Mouse (Mus musculus) lung, embryonic 15.5 days (tissue): ENCODE measurements around the gene Clint1. TPM values are rescaled to one million over a fixed set of nuclear protein-coding genes. Genes with fewer than 3 reads are reported as not detected.

Source experiments
- ATAC-seq: fragments of 200-750 bp; cut with Nextera tagmentation; 2 replicates; pipeline ENCODE4 v1.8.0; 2017; ENCODE audit warnings: moderate number of reproducible peaks, borderline replicate concordance; ENCODE audit not compliant: low FRiP score, low TSS enrichment; ENCODE audit errors: extremely low read depth
- H3K27ac ChIP-seq: fragments of 300-500 bp; sonication (generic); 2 replicates; pipeline ENCODE4 v1.5.1; 2015; ENCODE audit warnings: moderate library complexity, mild to moderate bottlenecking, inconsistent platforms
- H3K27me3 ChIP-seq: fragments of 300-500 bp; sonication (generic); 2 replicates; pipeline ENCODE4 v1.6.1; 2015; ENCODE audit warnings: inconsistent platforms
- H3K36me3 ChIP-seq: fragments of 300-500 bp; sonication (generic); 2 replicates; pipeline ENCODE4 v1.6.1; 2015; ENCODE audit warnings: inconsistent platforms
- H3K4me1 ChIP-seq: fragments of 300-500 bp; sonication (generic); 2 replicates; pipeline ENCODE4 v1.6.1; 2015; ENCODE audit warnings: inconsistent platforms
- H3K4me2 ChIP-seq: fragments of 300-500 bp; sonication (generic); 2 replicates; pipeline ENCODE4 v1.6.1; 2015; ENCODE audit warnings: inconsistent platforms, mild to moderate bottlenecking, moderate library complexity
- H3K4me3 ChIP-seq: fragments of 300-500 bp; sonication (generic); 2 replicates; pipeline ENCODE4 v1.5.1; 2015; ENCODE audit warnings: mild to moderate bottlenecking, inconsistent platforms
- H3K9ac ChIP-seq: fragments of 300-500 bp; sonication (generic); 2 replicates; pipeline ENCODE4 v1.6.1; 2015; ENCODE audit warnings: inconsistent platforms
- H3K9me3 ChIP-seq: fragments of 300-500 bp; sonication (generic); 2 replicates; pipeline ENCODE4 v1.6.1; 2016; ENCODE audit warnings: inconsistent platforms
- WGBS: fragments of 180-500 bp; shearing (Covaris S2); methylation state at CpG from one replicate; pipeline ENCODE4 v1.1.7; 2015; 5-methylcytosine and 5-hydroxymethylcytosine counted together
- polyA plus RNA-seq: library from polyadenylated mRNA; unstranded; fragments of >200 nt; fragmentation: Nextera tagmentation; extraction: Ambion mirVana; gene quantifications from 2 replicates; pipeline ENCODE4 v1.2.1, GENCODE M21; 2015

The Clint1 gene
- polyA plus RNA-seq, 1 experiment from 2014 or later, result 76.4 TPM

- Histone ChIP-seq H3K4me2 (no peak overlapping the region), H3K36me3 (no peaks in the 10 kb centered on the region), H3K4me3 (no peak overlapping the region), H3K4me1 (peaks cover 12% of the 10 kb centered on the region), H3K27me3 (no peaks in the 10 kb centered on the region), H3K9ac (no peak overlapping the region), H3K27ac (no peak overlapping the region), H3K9me3 (no peaks in the 10 kb centered on the region)
- 72% methylated on average over 4 of the region's 4 CpGs for WGBS
- ATAC-seq, result no peak
Measured at GRCm38 (mm10) chr11:45849203-45849602, 2.6 kb upstream of the Clint1 start.

DNA sequence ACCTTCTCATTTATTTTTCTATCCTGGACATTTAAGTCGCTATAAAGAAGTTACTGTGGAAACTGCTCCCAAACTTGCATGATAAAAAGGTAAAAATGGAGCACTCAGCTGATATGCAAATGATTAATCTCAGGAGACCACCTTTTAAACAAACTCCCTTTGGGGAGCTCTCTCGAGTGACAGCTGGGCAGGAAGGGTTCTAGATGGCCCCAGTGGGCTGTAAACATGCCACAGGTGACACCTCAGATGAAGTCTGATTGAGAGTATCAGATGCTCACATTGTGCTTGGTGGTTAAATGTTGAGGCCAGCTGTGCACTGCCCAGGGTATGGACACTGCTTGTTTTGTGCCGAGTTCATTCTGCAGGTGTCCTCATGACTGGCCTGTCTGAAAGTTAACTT is 2.0 kb upstream of the Clint1 start:
- WGBS, result 32% methylated on average over 3 of the region's 3 CpGs

GRCm38 (mm10) chr11:45850317-45850716 is 1.5 kb upstream of the Clint1 start:
- 26% methylated on average over 3 of the region's 3 CpGs for WGBS
- ATAC-seq, result no peak
- H3K9me3 ChIP-seq, result no peaks in the 10 kb centered on the region
- H3K27me3 ChIP-seq, result no peaks in the 10 kb centered on the region
- H3K27ac ChIP-seq, result no peak overlapping the region
- no peak overlapping the region for H3K4me2 ChIP-seq
- peaks cover 24% of the 10 kb centered on the region for H3K4me1 ChIP-seq
- H3K4me3 ChIP-seq, result no peak overlapping the region
- H3K36me3 ChIP-seq, result no peaks in the 10 kb centered on the region
- no peak overlapping the region for H3K9ac ChIP-seq

More for the DNA sequence above, 2.0 kb upstream of the Clint1 start:
- Histone ChIP-seq H3K36me3 (no peaks in the 10 kb centered on the region), H3K27ac (no peak overlapping the region), H3K27me3 (no peaks in the 10 kb centered on the region), H3K4me2 (no peak overlapping the region), H3K4me3 (no peak overlapping the region), H3K9ac (no peak overlapping the region), H3K4me1 (peaks cover 19% of the 10 kb centered on the region), H3K9me3 (no peaks in the 10 kb centered on the region)
- ATAC-seq, result no peak

DNA sequence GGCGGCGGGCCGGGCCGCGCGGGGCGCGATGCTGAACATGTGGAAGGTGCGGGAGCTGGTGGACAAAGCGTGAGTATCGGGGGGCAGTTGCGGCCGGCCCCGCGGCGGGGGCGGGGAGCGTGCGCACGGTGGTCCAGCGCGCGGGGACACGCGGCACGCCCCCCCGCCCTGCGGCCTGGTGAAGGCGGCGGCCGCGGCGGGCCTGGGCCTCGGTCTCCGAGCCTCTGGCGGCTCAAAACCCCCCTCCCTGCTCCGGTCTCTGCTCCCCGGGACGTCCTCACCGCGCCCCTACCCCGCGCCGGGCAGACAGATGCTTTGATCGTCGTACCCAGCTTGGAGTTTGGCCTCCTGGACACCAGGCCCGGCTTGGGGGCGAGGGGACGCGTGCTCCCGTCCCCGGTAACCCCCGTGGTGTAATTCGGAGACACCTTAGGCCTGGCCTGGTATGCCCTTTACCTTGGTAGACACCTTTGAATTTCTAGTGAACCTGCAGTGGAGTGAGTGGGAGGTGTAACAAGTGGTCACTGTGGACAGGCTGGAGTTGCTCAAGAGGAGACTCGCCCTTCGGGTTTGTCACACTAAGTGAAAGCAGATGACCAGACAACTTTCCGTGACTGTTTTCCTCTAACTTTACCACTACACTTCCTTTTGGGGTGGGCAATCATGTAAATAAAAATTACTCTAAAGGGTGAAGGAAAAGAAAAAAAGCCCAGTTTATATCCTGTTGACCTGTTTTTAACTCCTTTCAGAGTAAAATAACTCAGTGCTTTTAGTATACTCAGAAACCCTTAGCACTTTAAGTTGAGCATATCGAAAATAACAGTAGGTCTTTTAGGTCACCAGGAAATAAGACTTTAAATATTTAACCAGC is 508 bp downstream of the Clint1 start:
- peak; percentile 77 for ATAC-seq
- H3K4me2 ChIP-seq, result peak overlapping the region; percentile 55
- H3K27me3 ChIP-seq, result no peaks in the 10 kb centered on the region

DNA sequence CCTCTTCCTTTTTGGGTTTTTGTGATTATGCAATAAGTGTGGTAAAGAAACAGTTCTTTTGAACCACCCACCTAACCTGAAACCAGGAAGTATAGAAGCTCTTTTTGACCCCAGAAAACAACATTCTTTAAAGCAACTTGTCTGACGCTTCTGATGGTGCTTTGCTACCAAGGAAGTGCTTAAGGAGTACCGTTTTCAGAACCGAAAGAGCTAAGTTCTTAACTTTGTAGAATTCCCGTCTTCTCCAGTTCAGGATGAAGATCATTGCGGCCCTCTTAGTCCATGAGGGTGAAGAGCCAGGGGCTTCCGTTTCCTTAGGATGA is 1.1 kb downstream of the Clint1 start:
- Histone ChIP-seq H3K4me3 (peak overlapping the region; percentile 77), H3K4me2 (peak overlapping the region; percentile 55), H3K9ac (peak overlapping the region; percentile 77), H3K27me3 (no peaks in the 10 kb centered on the region), H3K9me3 (no peaks in the 10 kb centered on the region), H3K36me3 (no peaks in the 10 kb centered on the region), H3K4me1 (peaks cover 36% of the 10 kb centered on the region), H3K27ac (peak overlapping the region; percentile 42)
- 26% methylated on average over 6 of the region's 6 CpGs for WGBS
- no peak for ATAC-seq

More for the DNA sequence above, 508 bp downstream of the Clint1 start:
- peak overlapping the region; percentile 77 for H3K4me3 ChIP-seq
- peak overlapping the region; percentile 77 for H3K9ac ChIP-seq
- under 1% methylated on average over 35 of the region's 58 CpGs for WGBS
- H3K27ac ChIP-seq, result peak overlapping the region; percentile 80
- peaks cover 36% of the 10 kb centered on the region for H3K4me1 ChIP-seq
- no peaks in the 10 kb centered on the region for H3K36me3 ChIP-seq
- H3K9me3 ChIP-seq, result no peaks in the 10 kb centered on the region

- no peak overlapping the region for H3K27ac ChIP-seq
- H3K4me1 ChIP-seq, result peaks cover 36% of the 10 kb centered on the region
- 73% methylated on average over 2 of the region's 2 CpGs for WGBS
- H3K4me3 ChIP-seq, result no peak overlapping the region
- peaks cover 3% of the 10 kb centered on the region; the same call in 1 of the 2 replicates for H3K36me3 ChIP-seq
- H3K27me3 ChIP-seq, result no peaks in the 10 kb centered on the region
- no peaks in the 10 kb centered on the region for H3K9me3 ChIP-seq
- ATAC-seq, result no peak
- peak overlapping the region; percentile 55; the same call in 1 of the 2 replicates for H3K4me2 ChIP-seq
- H3K9ac ChIP-seq, result no peak overlapping the region
Measured at GRCm38 (mm10) chr11:45853916-45854315, 2.1 kb downstream of the Clint1 start.

DNA sequence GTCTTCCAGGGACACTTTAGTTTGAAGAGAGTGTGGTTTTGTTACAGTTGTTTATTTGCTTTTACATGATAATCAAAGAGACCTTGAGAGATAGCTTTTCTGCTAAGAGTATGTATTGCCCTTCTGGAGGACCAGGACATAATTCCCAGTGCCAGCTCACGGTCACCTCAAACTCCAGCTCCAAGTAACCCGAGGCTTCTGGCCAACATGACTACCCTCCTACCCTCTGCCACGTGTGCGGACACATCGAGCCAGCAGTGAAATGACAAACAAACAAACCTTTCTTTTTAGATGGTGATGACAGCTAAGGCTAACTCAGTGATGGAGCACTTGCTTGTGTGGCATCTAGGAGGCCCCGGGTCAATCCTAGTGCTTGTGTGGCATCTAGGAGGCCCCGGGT is 2.5 kb downstream of the Clint1 start:
- H3K27ac ChIP-seq, result no peak overlapping the region
- WGBS, result 28% methylated on average over 7 of the region's 7 CpGs
- no peak for ATAC-seq
- H3K4me3 ChIP-seq, result no peak overlapping the region
- peaks cover 36% of the 10 kb centered on the region for H3K4me1 ChIP-seq
- no peaks in the 10 kb centered on the region for H3K9me3 ChIP-seq
- peak overlapping the region; percentile 3; the same call in 1 of the 2 replicates for H3K4me2 ChIP-seq
- H3K27me3 ChIP-seq, result no peaks in the 10 kb centered on the region
- peaks cover 3% of the 10 kb centered on the region; the same call in 1 of the 2 replicates for H3K36me3 ChIP-seq
- no peak overlapping the region for H3K9ac ChIP-seq

- 23% methylated on average over 7 of the region's 7 CpGs for WGBS
- Histone ChIP-seq H3K9ac (no peak overlapping the region), H3K4me1 (peaks cover 36% of the 10 kb centered on the region), H3K27me3 (no peaks in the 10 kb centered on the region), H3K9me3 (no peaks in the 10 kb centered on the region), H3K4me2 (no peak overlapping the region), H3K36me3 (peaks cover 3% of the 10 kb centered on the region; the same call in 1 of the 2 replicates), H3K4me3 (no peak overlapping the region), H3K27ac (no peak overlapping the region)
- no peak for ATAC-seq
Measured at GRCm38 (mm10) chr11:45855407-45856148, 3.7 kb downstream of the Clint1 start.

DNA sequence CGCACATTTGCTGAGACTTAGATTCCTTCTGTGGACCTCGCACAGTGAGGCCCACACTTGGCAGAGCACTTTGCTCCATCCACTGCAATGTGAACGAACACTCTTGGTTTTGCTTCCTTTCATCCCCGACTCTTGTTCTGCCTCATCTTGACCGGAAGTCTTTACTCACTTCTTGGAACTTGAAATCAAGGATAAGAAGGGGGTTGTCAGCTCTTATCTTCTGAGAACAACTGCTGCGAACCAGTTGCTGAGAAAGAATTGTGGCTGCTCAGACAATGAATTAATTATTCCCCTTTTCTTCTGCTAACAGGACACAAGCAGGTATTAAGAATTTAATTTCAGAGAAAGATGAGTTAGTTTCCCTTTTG is 4.3 kb downstream of the Clint1 start:
- Histone ChIP-seq H3K4me3 (no peak overlapping the region), H3K9ac (no peak overlapping the region), H3K27ac (no peak overlapping the region), H3K9me3 (no peaks in the 10 kb centered on the region), H3K27me3 (no peaks in the 10 kb centered on the region), H3K36me3 (peaks cover 3% of the 10 kb centered on the region; the same call in 1 of the 2 replicates), H3K4me2 (no peak overlapping the region), H3K4me1 (peaks cover 36% of the 10 kb centered on the region)
- no peak for ATAC-seq
- WGBS, result 39% methylated on average over 6 of the region's 6 CpGs

DNA sequence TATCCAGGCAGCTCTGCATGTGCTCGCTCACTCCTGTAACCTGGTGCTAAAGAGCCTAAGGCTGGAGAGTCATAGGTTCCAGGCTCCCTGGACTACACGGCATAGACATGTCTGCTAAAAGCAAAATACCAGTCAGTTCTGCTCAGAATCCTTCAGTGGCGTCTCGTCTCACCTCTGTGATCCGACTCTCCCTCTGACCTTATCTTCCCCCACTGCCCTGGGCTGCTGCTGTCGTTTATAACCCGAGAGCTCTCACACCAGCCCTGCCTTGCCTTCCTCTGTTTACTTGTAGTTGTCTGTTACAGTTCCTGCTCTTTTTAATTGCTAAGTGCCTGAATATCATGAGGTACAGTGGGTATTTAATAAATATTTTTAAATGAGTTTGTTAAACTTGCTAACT is 9.5 kb downstream of the Clint1 start:
- Histone ChIP-seq H3K27me3 (no peaks in the 10 kb centered on the region), H3K4me1 (0 out of 2 replicates have a peak, but pooled peaks cover 2% of the 10 kb centered on the region), H3K9me3 (no peaks in the 10 kb centered on the region), H3K9ac (no peak overlapping the region), H3K4me3 (no peak overlapping the region), H3K4me2 (no peak overlapping the region), H3K27ac (no peak overlapping the region), H3K36me3 (peaks cover 3% of the 10 kb centered on the region; the same call in 1 of the 2 replicates)
- no peak for ATAC-seq
- 35% methylated on average over 7 of the region's 7 CpGs for WGBS

DNA sequence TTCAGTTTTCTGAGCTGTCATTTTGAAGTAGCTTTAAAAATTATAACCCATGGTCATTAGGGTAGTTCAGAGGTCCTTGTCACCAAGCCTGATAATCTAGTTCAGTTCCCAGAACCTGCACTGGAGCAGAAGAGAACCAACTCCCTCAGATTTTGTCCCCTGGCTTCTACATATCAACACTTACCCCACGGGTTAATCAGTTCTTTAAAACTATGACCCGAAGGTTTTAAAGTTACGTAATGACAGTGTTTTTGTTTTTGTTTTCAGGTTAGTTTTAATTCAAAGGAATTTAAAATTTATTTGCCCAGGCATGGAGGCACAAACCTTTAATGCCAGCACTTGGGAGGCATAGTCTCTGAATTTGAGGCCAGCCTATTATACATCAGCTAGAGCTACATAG is 12.6 kb downstream of the Clint1 start:
- no peak for ATAC-seq
- H3K27ac ChIP-seq, result no peak overlapping the region

DNA sequence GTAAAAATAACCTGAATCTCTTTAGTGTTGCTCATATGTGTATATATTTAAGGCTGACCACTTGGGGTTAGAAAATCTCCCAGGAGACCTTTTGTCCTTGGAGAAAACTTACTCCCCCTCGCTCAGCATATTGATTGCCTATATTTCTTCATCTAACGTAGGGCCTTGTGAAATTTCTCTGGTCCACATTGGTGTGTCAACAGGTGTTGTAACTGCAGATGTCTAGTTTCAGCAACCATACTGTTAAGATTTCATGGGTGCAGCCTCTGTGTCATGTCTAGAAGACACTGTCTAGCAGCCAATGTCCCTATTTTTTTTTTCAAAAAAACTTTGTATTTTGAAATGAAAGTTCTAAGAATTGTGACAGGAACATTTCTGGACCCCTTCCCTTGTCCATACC is 14.0 kb downstream of the Clint1 start:
- Histone ChIP-seq H3K9ac (no peak overlapping the region), H3K27me3 (no peaks in the 10 kb centered on the region), H3K4me3 (no peak overlapping the region), H3K4me2 (no peak overlapping the region), H3K36me3 (no peaks in the 10 kb centered on the region), H3K4me1 (no peaks in the 10 kb centered on the region), H3K27ac (no peak overlapping the region), H3K9me3 (no peaks in the 10 kb centered on the region)
- no peak for ATAC-seq
- WGBS, result 80% methylated on average over 2 of the region's 2 CpGs

More for the DNA sequence above, 12.6 kb downstream of the Clint1 start:
- H3K27me3 ChIP-seq, result no peaks in the 10 kb centered on the region
- H3K9ac ChIP-seq, result no peak overlapping the region
- WGBS, result 85% methylated on average over 3 of the region's 3 CpGs
- H3K4me3 ChIP-seq, result no peak overlapping the region
- no peaks in the 10 kb centered on the region for H3K9me3 ChIP-seq
- H3K36me3 ChIP-seq, result no peaks in the 10 kb centered on the region
- no peaks in the 10 kb centered on the region for H3K4me1 ChIP-seq
- no peak overlapping the region for H3K4me2 ChIP-seq
